Mouse (Mus musculus) kidney, embryonic 14.5 days (tissue): Measurements from ENCODE around the gene Sp4. TPM values are rescaled to one million over a fixed set of nuclear protein-coding genes. Genes with fewer than 3 reads are reported as not detected.

Experiments
- ATAC-seq: fragments of 200-750 bp; cut with Nextera tagmentation; 2 replicates; pipeline ENCODE4 v1.8.0; 2017; ENCODE audit warnings: moderate number of reproducible peaks, mild to moderate bottlenecking, moderate TSS enrichment, moderate library complexity; ENCODE audit not compliant: low FRiP score, low TSS enrichment
- H3K27ac ChIP-seq: fragments of 300-500 bp; sonication (generic); 2 replicates; pipeline ENCODE4 v1.5.1; 2014; ENCODE audit warnings: low read depth, mild to moderate bottlenecking, low read length, moderate library complexity, mixed read lengths
- H3K27me3 ChIP-seq: fragments of 300-500 bp; sonication (generic); 2 replicates; pipeline ENCODE4 v1.6.1; 2014; ENCODE audit warnings: mild to moderate bottlenecking, low read length; ENCODE audit not compliant: control insufficient read depth, insufficient read depth
- H3K36me3 ChIP-seq: fragments of 300-500 bp; sonication (generic); 2 replicates; pipeline ENCODE4 v1.6.1; 2014; ENCODE audit warnings: low read length, mixed read lengths; ENCODE audit not compliant: control insufficient read depth, insufficient read depth
- H3K4me1 ChIP-seq: fragments of 300-500 bp; sonication (generic); 2 replicates; pipeline ENCODE4 v1.6.1; 2014; ENCODE audit warnings: low read length, mixed read lengths; ENCODE audit not compliant: control insufficient read depth, insufficient read depth
- H3K4me2 ChIP-seq: fragments of 300-500 bp; sonication (generic); replicated peaks from 2 replicates; pipeline ENCODE4 v1.6.1; 2014; ENCODE audit warnings: low read depth, mild to moderate bottlenecking, low read length
- H3K4me3 ChIP-seq: fragments of 300-500 bp; sonication (generic); 2 replicates; pipeline ENCODE4 v1.5.1; 2014; ENCODE audit warnings: mild to moderate bottlenecking, low read length
- H3K9ac ChIP-seq: fragments of 300-500 bp; sonication (generic); 2 replicates; pipeline ENCODE4 v1.6.1; 2014; ENCODE audit warnings: low read depth, mild to moderate bottlenecking, low read length, moderate library complexity
- H3K9me3 ChIP-seq: fragments of 300-500 bp; sonication (generic); 2 replicates; pipeline ENCODE4 v1.6.1; 2016; ENCODE audit warnings: low read length; ENCODE audit not compliant: control insufficient read depth
- WGBS: fragments of 180-500 bp; shearing (Covaris S2); extraction: QIAGEN DNeasy Blood & Tissue Kit; methylation state at CpG from one replicate; pipeline ENCODE4 v1.1.7; 2014; 5-methylcytosine and 5-hydroxymethylcytosine counted together
- polyA plus RNA-seq: library from polyadenylated mRNA; unstranded; fragments of >200 nt; fragmentation: Nextera tagmentation; extraction: Ambion mirVana; gene quantifications from 2 replicates; pipeline ENCODE4 v1.2.1, GENCODE M21; 2014

The Sp4 gene
- polyA plus RNA-seq, 1 experiment from 2014 or later, result 12.5 TPM

GRCm38 (mm10) chr12:118313805-118314476 lies 12.7 kb upstream of the Sp4 start:
- no peaks in the 10 kb centered on the region for H3K27me3 ChIP-seq
- ATAC-seq, result peak; percentile 52; the same call in 1 of the 2 replicates
- no peaks in the 10 kb centered on the region for H3K36me3 ChIP-seq
- 37% methylated on average over 3 of the region's 3 CpGs for WGBS
- no peak overlapping the region for H3K4me3 ChIP-seq
- no peak overlapping the region for H3K9ac ChIP-seq
- no peak overlapping the region for H3K27ac ChIP-seq
- no peaks in the 10 kb centered on the region for H3K4me1 ChIP-seq
- no peak overlapping the region for H3K4me2 ChIP-seq
- no peaks in the 10 kb centered on the region for H3K9me3 ChIP-seq

GRCm38 (mm10) chr12:118303586-118303985 lies 2.3 kb upstream of the Sp4 start:
- H3K27me3 ChIP-seq, result no peaks in the 10 kb centered on the region

GRCm38 (mm10) chr12:118303066-118303465 lies 1.8 kb upstream of the Sp4 start:
- Histone ChIP-seq H3K4me3 (peak overlapping the region; percentile 90; the same call in 1 of the 2 replicates), H3K4me1 (peaks cover 11% of the 10 kb centered on the region; the same call in 1 of the 2 replicates), H3K27ac (no peak overlapping the region), H3K4me2 (peak overlapping the region; percentile 53), H3K9me3 (no peaks in the 10 kb centered on the region), H3K9ac (no peak overlapping the region), H3K27me3 (no peaks in the 10 kb centered on the region), H3K36me3 (no peaks in the 10 kb centered on the region)
- WGBS, result 93% methylated on average over 5 of the region's 5 CpGs
- ATAC-seq, result no peak

More at GRCm38 (mm10) chr12:118303586-118303985, 2.3 kb upstream of the Sp4 start:
- no peaks in the 10 kb centered on the region for H3K9me3 ChIP-seq
- no peak overlapping the region for H3K4me3 ChIP-seq
- 85% methylated on average over 3 of the region's 3 CpGs for WGBS
- no peak overlapping the region for H3K9ac ChIP-seq
- no peak for ATAC-seq
- peaks cover 11% of the 10 kb centered on the region; the same call in 1 of the 2 replicates for H3K4me1 ChIP-seq
- no peak overlapping the region for H3K27ac ChIP-seq
- H3K36me3 ChIP-seq, result no peaks in the 10 kb centered on the region
- H3K4me2 ChIP-seq, result no peak overlapping the region

GRCm38 (mm10) chr12:118301866-118302835 lies 911 bp upstream of the Sp4 start:
- Histone ChIP-seq H3K4me3 (peak overlapping the region; percentile 90), H3K9ac (peak overlapping the region; percentile 84), H3K9me3 (no peaks in the 10 kb centered on the region), H3K27me3 (no peaks in the 10 kb centered on the region), H3K36me3 (no peaks in the 10 kb centered on the region), H3K4me1 (peaks cover 14% of the 10 kb centered on the region; the same call in 1 of the 2 replicates), H3K27ac (peak overlapping the region; percentile 93), H3K4me2 (peak overlapping the region; percentile 54)
- ATAC-seq, result peak; percentile 92
- WGBS, result under 1% methylated on average over 60 of the region's 74 CpGs

GRCm38 (mm10) chr12:118300754-118301071 lies 527 bp downstream of the Sp4 start:
- peak overlapping the region; percentile 84 for H3K9ac ChIP-seq
- peak overlapping the region; percentile 60 for H3K4me2 ChIP-seq
- no peaks in the 10 kb centered on the region for H3K36me3 ChIP-seq
- under 1% methylated on average over 13 of the region's 13 CpGs for WGBS
- ATAC-seq, result no peak
- peaks cover 14% of the 10 kb centered on the region; the same call in 1 of the 2 replicates for H3K4me1 ChIP-seq
- no peaks in the 10 kb centered on the region for H3K27me3 ChIP-seq
- peak overlapping the region; percentile 90 for H3K27ac ChIP-seq
- H3K9me3 ChIP-seq, result no peaks in the 10 kb centered on the region
- H3K4me3 ChIP-seq, result peak overlapping the region; percentile 90

- H3K27me3 ChIP-seq, result no peaks in the 10 kb centered on the region
- H3K4me1 ChIP-seq, result peaks cover 14% of the 10 kb centered on the region; the same call in 1 of the 2 replicates
- H3K4me3 ChIP-seq, result peak overlapping the region; percentile 90
- WGBS, result 24% methylated on average over 6 of the region's 6 CpGs
- H3K9ac ChIP-seq, result peak overlapping the region; percentile 13; the same call in 1 of the 2 replicates
- H3K9me3 ChIP-seq, result no peaks in the 10 kb centered on the region
- H3K27ac ChIP-seq, result no peak overlapping the region
- no peak for ATAC-seq
- H3K4me2 ChIP-seq, result peak overlapping the region; percentile 60
- no peaks in the 10 kb centered on the region for H3K36me3 ChIP-seq
Measured at GRCm38 (mm10) chr12:118299956-118300355, 1.3 kb downstream of the Sp4 start.

- no peak for ATAC-seq
- Histone ChIP-seq H3K27me3 (no peaks in the 10 kb centered on the region), H3K4me1 (peaks cover 14% of the 10 kb centered on the region; the same call in 1 of the 2 replicates), H3K4me2 (no peak overlapping the region), H3K4me3 (no peak overlapping the region), H3K27ac (no peak overlapping the region), H3K36me3 (no peaks in the 10 kb centered on the region), H3K9ac (no peak overlapping the region), H3K9me3 (no peaks in the 10 kb centered on the region)
- 66% methylated on average over 9 of the region's 9 CpGs for WGBS
Measured at GRCm38 (mm10) chr12:118299172-118299571, 2.1 kb downstream of the Sp4 start.

- Histone ChIP-seq H3K36me3 (no peaks in the 10 kb centered on the region), H3K4me1 (peaks cover 14% of the 10 kb centered on the region; the same call in 1 of the 2 replicates), H3K27ac (no peak overlapping the region), H3K4me2 (no peak overlapping the region), H3K9ac (no peak overlapping the region), H3K27me3 (no peaks in the 10 kb centered on the region), H3K4me3 (no peak overlapping the region), H3K9me3 (no peaks in the 10 kb centered on the region)
- no peak for ATAC-seq
- WGBS, result 89% methylated on average over 2 of the region's 2 CpGs
Measured at GRCm38 (mm10) chr12:118298516-118298915, 2.7 kb downstream of the Sp4 start.
